Mouse (Mus musculus) lung, adult 18-20 months (tissue): ENCODE data around the gene Mtif3.

Experiments
- DNase-seq, 2 experiments: peaks; one replicate each; pipeline ENCODE4 v3.0.0; 2022; ENCODE audit warnings: mixed read lengths in 2 of 2

Gene Mtif3

DNA sequence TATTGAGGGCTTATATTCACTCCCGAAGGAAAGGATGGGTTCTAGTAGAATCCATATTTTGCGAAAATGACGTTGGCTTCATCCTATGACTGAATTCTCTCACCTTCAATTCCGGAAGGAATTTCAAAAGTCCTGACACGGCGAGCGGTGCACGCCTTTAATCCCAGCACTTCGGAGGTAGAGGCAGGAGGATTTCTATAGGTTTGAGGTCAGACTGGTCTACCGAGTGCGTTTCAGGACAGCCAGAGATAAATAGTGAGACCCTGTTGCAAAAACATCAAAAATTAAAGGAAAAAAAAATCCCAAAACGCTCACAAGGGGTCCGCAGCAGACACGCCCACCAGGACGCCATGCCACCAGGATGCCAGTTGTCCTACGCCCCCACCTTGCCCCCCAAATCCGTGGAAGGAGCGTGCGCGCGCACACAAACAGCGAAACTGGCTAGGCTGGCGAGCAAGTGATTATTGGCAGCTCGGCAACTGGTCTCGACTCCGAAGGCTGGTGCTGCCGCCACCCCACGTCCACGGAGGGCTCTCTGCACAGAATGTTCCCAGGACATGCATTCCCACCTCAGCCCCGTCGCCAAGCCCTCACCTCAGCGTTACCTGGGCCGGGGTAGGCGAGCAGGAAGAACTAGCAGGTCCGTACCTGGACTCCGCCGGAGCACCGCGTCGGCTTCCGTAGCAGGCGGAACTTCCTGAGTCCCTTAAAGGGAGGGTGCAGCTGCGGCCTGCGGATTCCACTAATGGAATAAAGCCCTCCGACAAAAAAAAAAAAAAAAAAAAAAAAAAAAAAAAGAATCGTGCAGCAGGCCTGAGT is at the start of gene Mtif3:
Gene Mtif3, minus strand, starts transcription at position 683 of the 819 bp plus-strand sequence.
- peak; percentile 84 for DNase-seq

DNA sequence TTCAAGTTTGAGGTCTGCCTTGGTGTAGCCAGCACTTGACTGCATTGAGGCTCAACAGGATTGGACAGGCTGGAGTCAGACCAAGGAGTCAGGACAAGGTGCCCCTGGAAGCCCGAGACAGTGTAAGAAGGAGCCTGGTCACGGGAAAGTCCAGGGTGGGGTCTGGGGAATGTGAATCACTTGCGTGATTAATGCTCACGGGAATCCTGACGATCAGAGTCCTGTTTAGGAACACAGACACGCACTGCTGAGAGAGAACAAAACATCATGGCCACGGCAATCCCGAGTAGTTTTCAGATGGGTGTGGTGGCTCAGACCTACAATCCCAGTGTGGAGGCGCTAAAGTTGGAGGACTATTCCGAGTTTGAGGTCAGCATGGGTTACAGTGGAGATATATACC is 47.7 kb upstream of the Mtif3 start:
- DNase-seq = no peak

DNA sequence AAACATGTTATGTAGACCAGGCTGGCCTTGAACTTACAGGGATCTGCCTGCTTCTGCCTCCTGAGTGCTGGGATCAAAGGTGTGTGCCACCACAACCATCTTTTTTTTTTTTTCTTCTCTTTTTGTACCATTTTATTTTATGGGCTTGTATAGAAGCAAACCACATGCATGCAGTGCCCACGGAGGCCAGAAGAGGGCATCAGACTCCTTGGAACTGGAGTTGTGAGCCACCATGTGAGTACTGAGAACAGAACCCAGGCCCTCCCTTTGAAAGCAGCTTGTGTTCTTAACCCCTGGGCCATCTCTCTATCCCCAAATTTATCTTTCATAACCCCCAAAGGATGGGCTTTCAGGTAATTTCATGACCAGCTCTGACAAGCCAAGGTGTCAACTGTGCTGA is 39.7 kb upstream of the Mtif3 start:
- DNase-seq = no peak

DNA sequence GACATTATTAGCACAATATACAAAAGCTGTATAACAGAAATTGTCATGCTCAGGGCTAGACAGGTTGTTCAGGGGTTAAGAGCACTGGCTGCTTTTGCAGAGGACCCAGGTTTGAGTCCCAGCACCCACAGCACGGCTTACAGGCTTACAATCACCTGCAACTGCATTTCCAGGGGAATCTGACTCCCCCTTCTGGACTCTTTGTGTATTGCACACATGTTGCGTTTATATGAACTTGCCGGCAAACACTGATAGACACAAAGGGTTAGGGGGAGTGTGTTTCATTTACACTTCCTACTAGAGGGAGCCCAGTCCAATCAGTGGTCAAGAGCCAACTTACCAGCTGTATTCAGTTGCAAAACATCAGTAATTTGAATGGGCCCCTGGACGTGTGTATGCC is 37.7 kb upstream of the Mtif3 start:
- no peak for DNase-seq

DNA sequence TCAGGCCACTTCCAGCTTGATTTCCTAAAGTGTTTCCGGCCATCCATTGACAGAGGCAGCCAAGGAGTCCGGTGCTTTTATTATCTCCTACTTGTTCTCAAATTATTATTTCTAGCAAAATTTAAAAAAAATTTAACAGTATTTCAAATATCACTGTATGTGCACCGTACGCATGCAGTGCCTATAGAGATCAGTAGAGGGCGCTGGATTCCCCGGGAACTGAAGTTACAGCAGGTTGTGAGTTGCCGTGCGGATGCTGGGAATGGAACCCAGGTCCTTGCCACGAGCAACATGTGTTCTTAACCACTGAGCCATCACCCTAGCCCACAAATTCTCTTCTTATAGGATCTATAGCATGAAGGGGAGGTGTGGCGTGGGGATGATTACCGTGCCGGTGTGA is 35.2 kb upstream of the Mtif3 start:
- DNase-seq = no peak

DNA sequence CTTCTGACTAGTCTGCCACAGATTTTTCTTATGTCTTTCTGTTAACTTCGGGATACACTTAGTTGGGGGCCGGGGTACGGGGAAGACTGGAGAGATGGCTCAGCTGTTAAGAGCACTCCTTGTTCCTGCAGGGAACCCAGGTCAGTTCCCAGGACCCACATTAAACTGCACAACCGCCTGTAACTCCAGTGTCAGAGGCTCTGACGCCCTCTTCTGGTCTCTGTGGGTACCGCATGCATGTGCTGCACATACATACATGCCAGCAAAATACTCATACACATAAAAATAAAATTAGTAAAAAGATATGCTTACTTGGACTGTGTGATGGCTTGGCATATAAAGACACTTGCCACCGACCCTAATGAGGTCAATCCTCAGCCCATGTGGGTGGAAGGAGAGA is 33.2 kb upstream of the Mtif3 start:
- DNase-seq = no peak

DNA sequence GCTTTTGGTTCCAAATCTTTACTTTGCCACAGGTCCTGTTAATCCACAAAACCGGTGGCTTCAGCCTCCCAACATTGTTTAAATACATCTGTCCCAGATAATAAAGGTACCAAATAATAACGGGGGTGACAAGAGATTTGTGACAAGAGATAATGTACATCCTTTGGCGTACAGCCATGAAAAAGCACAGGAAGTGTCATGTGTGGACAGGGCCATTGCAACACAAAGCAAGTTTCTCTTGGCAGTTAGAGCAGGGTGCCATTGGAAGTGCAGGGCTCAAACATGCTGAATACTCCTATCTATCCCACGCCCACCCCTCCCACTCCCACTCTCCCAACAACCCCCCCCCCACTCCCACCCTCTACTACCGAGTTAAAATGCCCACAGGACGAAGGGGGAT is 31.4 kb upstream of the Mtif3 start:
- DNase-seq = no peak

DNA sequence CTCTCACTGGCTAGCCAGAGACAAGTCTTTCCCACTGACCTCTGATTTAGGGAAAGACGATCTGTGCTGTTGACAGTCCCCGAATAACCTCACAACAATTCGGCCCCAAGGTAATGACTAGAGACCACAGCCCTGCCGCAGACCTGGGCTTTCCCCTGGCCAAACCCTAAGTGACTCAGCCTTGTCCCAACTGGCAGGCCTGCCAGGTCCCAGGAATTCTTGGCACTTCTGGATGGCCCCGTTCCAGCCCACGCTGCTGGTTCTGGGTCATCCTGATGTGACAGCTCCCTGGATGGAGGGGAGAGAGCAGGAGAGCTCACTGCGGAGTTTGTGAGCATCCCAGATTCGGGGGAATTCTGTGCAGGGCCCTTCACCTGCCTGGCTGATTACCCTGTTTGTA is 29.9 kb upstream of the Mtif3 start:
- DNase-seq = no peak

DNA sequence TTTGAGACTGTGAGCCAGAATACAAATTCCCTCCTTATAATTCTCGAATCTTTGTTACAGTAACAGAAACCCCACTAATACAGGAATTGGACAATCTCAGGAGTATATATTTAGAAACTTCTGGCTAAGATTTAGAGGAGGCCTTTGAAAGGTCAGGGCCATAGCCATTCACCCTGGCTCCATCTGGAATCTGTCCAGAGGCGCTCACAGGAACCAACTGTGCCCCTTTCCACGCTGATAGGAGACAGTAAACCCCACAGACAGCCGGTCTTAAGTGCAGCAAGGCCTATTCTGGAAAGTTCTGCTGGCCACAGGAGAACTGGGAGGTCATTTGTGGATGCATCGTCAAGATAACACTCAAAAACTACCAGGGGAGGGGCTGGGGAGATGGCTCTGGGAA is 25.5 kb upstream of the Mtif3 start:
- DNase-seq = no peak

DNA sequence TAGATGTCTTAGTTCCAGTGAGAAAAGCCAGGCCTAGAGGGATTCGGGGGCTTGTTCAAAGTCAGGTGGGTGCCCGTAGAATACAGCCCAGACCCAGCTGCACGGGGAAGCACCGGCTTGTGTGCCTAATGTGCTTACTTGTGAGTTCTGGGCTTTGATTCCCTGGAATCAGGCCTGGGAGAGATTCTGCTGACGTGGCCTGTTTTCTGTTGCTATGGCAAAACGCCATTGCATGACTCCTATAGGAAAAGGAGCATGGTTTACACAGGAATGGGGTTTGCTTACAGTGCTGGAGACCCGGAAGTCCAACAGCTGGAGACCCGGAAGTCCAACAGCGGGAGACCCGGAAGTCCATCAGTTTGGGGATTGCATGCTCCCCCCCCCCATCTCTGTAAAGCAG is 24.0 kb upstream of the Mtif3 start:
- no peak for DNase-seq

DNA sequence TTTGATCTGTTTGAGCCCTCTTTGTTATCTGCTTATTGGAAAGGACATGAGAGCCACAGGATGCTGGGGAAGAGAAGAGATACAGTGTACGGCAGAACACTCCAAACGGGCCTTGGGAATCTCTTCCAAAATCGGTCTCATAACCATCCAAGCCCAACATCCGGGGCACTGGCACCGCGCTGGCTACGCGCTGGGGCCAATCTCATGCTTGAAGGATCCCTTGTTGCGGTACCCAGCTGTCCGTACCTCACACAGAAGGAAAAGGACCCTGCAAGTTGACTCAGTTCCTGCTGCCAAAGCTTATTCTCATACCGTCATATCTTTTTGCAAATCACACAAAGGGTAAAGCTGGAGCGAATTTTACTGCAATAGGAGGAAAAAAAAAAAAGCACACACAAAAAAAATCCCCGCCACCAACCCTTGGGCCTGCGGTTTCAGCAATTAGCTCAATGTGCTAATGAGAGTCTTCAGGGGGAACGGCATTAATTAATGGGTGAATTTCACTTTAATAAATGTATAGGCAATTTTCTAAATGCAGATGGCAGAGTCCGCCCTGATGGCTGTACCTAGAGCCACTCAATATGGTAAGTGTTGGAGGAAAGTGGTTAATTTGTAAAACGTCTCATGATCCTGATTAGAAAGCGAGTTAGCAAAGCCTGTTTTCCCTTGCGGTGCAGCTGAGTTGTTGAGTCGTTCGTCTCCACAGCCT is 22.3 kb upstream of the Mtif3 start:
- DNase-seq = no peak

DNA sequence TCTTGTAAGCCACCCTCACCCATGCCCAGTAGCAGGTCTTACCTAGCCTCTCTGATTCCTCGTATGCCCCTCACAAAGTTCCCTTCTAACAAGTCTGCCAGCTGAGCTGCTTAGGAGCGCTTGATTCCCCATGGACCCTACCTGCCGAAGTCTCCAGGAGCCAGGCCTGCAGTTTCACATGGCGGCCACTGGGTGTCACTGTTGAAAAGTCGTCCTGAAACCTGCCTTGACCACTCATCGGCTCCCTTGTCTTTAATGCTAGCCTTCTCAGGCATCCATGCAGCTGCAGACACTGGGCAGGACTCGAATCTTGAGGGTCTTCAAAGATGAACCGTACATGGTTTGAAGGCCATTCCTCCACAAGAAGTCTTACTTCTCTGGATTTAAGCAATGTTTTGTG is 19.6 kb upstream of the Mtif3 start:
- DNase-seq = peak; percentile 49 to 60

DNA sequence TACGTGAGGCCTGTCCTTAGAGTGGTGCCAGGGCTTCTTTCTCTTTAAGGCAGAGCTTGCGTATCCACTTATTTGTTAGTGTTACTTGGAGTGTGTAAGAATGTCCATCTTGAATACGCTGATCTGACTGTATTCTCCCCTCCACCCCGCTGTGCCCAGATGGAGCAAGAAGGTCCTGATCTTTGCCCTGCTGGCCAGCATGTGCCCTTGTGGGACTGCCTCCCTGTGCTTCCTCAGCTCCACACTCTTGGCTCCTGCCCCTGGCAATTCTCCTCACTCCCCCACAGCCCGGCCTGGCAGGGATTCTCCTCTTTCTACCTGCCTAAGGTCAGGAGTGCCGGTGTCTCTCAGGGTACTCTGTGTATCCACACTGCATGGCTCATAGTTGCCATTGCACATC is 17.8 kb upstream of the Mtif3 start:
- no peak for DNase-seq

DNA sequence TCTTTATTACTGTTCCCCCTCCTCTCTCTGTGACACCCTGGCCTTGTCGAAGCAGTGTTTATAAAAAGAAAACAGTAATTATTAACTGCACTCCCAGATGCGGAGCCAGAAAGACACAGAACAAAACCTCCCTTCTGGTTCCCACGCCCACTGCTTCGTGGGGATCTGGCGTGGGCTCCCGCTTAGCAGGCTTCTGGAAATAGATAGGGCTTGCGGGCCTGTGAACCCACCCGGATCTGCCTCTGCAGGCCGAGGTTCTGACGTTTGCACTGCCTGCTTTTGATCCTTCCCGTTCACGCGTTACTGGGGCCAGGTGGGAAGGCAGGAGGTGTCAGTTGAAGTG is 11.2 kb upstream of the Mtif3 start:
- no peak for DNase-seq

DNA sequence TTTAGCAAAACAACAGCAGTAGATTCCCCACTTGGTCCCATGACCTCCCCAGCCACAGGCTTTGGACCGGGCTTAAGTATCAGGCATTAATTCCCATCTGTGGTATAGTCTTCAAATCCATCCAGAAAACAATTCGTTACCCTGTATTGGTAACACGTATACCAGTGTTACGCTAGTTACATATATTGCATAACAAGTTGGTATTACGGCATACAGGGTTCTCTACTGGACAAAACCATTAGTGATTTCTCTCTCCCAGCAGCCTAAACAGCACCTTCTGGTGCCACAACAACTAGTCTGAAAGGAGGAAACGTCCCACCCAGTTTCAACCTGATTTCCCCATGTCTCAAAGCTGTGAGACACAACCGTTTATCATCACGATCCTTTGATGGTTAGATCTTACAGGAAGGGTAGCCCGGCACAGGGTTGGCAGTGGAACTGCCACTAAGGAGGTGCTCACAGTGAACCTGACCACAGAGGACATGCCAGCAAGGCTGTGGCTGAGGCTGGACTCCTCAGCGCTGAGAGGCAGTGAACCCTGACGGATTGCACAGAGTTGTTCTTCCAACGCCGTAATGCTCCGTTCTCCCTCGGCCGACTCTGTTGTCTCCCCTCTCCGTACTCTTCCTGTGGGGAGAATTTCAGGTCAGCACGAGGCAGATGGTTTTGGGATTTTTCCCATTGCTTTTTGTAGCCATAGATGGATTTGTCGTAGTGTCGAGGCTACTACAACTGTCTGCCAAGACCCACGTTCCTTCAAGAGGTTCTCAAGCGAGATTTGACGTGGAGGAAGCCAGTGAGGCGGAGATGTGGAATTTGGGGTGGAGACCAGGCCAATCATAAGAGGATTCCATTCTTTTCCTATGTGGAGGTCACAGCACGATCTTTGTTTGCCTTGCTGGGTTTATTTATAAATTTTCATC is 10.5 kb upstream of the Mtif3 start:
- peak; percentile 15 to 43 for DNase-seq

DNA sequence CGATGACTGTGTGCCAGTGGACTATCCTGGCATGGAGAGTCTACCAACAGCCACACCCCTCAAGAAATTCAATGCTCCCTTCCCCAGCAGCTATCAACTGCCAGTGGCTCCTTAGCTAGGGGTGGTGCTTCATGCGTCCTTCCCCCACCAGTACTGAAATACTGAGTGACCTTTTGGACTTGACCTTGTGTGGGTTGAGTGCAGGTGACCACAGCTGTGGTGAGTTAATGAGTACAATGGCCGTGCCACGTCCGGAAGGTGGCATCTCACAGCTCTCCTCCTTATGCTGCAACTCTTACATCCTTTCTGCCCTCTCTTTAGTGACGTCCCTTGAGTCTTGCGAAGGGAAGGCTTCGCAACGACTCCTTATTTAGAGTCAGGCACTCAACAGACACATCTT is 9.8 kb upstream of the Mtif3 start:
- no peak for DNase-seq

DNA sequence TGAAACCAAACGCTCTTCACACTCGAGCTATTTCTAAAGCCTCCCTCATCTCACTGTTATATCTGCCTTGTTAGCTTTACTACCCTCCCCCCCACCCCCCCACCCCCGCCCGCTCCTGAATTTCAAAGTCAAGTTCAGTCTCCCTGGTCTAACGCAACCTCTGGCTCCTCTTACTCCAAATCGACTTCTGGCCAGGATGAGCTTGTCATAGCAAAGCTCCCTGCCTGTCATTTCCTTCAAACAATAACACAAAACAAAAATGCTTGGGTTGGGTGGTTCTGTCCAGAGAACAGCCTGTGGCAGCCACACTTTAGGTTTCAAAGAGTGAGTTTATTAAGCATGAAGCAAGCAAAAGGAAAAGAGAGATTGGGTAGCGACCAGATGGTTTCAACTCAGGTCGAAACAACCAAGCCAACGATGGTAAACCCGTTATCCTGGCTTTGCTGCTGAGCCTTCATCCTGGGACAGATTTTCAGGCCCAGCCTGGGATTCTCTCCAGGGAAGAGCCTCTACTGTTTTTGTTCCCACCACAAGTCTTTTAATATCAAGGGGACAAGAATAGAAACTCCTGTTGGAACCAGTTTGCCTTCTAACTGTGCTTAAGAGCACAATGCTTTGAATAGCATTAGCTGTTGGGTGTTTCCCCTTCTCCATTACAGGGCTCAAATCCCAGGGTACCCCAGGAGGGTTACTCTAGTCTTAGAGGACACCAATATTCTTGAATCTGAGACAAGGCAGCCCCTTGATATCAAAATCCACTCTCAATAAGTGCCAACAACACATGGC is 8.4 kb upstream of the Mtif3 start:
- no peak for DNase-seq

DNA sequence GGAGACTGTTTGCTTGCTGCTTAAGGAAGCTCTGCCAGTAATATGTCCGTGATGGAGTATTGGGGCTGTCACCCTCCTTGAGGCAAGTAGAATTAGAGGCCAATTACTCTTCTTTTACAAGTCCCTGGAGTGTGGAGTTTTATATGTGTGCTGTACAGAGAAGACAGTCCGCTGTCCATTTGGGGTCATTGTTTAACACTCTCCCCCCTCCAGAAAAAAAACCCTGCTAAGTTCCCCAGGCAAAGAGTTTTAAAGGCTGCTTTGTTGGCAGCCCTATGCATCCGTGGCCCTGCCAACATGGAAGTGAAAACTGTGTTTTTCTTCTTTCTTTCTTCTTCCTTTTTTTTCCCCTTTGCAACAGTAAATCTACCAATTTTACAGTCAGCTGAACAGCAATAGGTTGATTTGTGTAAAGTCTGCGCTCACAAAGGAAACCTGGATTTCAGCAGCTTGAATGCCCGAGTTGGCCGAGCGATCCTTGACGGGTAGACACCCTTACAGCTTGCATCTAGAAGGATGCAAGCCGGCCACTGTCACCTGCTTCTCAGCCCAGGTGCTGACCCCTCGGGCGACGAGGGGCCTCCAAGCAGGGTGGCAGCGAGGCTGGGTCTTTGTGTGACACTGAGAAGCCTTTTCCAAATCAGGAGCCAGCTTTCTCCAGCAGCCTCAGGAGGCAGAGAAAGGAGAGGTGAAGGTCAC is 5.2 kb upstream of the Mtif3 start:
- no peak for DNase-seq

DNA sequence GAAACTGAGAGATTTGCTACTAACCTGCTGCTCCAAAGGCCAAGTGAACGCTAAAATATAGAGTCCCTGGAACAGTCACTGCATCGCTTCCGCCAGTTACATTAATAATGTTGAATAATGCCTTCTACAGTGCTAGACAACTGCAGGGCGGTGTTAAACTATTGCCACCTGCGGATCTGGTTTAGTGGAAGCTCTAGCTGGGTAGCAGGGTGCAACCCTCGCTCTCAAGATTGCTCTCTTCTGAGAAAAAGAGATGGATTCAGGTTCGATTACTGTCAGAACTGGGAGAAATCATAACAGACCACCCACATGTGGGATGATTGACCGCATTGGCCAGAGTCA is 308 bp upstream of the Mtif3 start:
- no peak for DNase-seq

DNA sequence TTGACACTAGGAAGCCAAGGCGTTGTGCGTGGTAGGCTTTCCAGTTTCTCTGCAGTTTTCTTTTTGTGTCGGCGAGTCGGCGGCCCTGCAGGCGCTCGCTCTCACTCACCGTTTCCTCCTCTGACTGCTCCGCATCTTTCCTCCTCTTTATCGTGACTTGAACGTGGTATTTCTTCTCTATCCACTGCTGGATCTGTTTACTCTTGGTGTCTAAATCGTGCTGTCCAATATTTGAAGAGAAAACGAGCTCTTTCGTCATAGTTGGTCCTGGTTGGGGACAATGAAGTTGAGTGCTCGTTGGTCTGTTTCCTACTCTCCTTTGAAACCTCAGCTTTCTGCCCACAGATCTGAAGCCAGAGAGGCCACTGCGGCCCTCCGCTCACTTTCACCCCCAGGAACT is 6.9 kb downstream of the Mtif3 start:
- no peak for DNase-seq

DNA sequence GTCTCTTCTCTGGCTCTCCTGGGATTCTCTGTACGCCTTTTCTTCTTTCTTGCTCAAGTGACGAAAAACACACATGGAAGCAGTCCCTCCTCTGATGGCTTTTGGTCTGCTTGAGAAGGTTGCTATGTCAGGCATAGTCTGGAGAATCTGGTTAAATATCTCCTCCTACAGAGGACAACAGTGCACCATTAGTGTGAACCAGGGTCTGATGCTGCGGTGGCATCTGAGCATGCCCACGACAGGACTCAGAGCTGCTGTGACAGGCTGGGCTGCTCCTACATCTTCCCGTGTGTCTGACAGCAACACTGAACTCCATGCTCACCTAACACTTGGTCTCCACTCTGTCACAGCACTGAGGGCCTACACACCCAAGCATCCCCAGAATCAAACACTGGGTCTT is 7.9 kb downstream of the Mtif3 start:
- DNase-seq = no peak

DNA sequence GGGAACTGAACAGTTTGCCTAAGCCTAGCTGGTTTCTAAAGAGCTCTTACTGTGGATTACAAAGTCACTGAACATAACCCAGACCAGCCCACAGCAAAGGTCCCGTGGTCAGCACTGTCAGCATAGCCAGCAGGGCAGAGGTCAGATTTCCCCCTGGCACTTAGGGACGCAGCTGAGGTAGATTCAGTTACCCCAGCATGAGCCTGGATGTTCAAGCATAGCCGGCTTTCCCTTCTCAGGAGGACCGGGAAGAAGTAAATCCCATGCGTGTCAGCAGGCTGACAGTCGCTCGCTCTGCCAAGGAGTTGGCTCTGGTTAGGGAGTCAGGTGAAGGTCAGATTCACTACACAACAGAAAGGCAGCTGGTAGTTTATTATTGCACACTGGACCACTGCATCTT is 9.0 kb downstream of the Mtif3 start:
- DNase-seq = no peak
